Mouse (Mus musculus) layer of hippocampus, adult 9-10 months (tissue): ENCODE results near the gene Hist1h3a.
A peak's percentile ranks its signal among the peaks of the same experiment; 100 is the strongest.
"Not testable (repeated sequence)": the region's sequence is repeated elsewhere in the genome, so short reads cannot be mapped to it uniquely, and the experiment has no call there.

Source experiments
- DNase-seq: peaks from one replicate; pipeline ENCODE4 v3.0.0; 2022; ENCODE audit warnings: low spot score

Gene Hist1h3a

GRCm38 (mm10) chr13:23743215-23743614 lies 19.0 kb downstream of the Hist1h3a start:
- DNase-seq, result no peak

GRCm38 (mm10) chr13:23742007-23742406 lies 20.2 kb downstream of the Hist1h3a start:
- DNase-seq, result no peak

DNA sequence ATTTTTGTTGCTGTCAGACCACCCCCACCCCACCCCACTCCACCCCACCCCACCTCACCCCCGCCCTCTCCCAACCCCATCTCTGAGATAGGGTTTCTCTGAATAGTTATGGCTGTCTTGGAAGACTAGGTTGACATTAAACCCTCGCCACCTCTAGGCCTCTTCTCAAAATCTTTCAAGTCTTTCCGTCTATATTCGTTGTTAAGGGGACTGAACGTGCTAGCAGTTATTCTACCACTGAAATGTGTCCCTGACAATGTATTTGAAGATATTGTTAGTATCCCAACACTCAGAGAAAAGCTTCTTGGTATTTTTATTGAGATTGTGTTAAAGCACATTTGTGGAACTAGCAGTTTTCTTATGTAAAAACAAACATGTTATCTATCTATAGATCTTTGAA lies 21.3 kb downstream of the Hist1h3a start:
- no peak for DNase-seq

DNA sequence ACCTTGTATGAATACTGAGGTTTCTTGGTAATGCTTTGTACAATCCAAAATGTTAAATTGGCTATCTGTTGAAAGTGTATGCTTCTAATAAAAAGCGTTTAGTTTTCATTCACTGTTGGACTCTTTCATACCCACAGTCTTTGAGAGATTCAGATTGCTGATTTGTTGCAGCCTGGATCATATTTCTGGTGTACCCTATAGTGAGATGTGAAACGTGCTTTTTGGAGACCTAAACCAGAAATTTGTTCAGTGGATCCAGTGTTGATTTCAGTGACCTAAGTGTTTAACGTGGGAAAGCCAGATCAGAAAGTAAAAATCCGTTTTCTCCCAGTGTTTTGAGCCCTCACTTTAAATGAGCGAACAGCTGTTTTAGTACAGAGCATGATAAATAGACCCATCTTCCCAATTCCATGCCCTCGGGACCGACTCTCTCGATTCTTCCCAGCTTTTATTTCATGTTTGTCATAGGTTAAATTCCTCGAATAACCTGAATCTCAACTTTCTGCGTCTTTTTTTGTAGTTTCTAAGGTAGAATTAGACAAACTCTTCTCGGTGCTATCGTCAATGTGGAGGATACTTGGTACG lies 21.8 kb downstream of the Hist1h3a start:
- DNase-seq, result no peak

- DNase-seq, result no peak
Observed at GRCm38 (mm10) chr13:23739922-23740252, 22.3 kb downstream of the Hist1h3a start.

DNA sequence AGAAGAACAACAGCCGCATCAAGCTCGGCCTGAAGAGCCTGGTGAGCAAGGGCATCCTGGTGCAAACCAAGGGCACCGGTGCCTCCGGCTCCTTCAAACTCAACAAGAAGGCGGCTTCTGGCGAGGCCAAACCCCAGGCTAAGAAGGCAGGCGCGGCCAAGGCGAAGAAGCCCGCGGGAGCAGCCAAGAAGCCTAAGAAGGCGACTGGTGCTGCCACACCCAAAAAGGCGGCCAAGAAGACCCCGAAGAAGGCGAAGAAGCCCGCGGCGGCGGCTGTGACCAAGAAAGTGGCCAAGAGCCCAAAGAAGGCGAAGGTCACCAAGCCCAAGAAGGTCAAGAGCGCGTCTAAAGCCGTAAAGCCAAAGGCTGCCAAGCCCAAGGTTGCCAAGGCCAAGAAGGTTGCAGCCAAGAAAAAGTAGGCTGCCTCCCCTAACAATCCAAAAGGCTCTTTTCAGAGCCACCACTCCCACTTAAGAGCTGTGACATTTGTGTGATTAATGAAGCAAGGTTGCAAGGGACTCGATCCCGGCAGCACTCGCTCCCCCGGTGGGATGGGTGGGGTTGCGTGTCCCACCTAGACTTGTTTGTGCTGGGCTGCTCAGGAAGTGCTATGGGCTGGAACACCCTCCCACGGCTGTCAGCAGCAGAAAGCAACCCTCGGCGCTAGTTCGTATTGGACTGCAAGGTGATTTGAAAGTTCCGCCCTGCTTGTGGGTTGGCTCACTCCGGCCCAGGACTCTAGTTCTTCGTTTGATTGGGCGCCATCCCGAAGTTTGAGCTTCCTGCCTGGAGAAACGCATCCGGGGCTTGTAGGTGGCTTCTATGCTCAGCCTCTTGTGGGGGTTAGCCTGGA lies 22.9 kb downstream of the Hist1h3a start:
- DNase-seq, result peak; percentile 89

DNA sequence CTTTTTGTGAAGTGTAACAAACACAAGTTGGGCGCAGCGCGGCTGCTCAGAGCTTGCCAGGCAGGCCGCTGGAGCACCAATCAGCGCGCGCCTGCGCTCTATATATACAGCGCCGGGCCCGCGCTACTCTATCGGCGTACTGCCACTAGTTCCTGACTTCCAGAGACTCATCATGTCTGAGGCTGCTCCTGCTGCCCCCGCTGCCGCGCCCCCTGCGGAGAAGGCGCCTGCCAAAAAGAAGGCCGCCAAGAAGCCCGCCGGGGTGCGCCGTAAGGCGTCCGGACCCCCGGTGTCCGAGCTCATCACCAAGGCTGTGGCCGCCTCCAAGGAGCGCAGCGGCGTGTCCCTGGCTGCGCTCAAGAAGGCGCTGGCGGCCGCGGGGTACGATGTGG lies 23.5 kb downstream of the Hist1h3a start, which contains the start of gene Hist1h1c:
TSS of gene Hist1h1c (plus strand) at position 132 of the 392 bp plus-strand sequence.
- DNase-seq, result peak; percentile 69

GRCm38 (mm10) chr13:23738041-23738440 lies 24.1 kb downstream of the Hist1h3a start:
- DNase-seq, result no peak

GRCm38 (mm10) chr13:23737091-23737490 lies 25.1 kb downstream of the Hist1h3a start:
- DNase-seq, result no peak

- DNase-seq, result no peak
Observed at GRCm38 (mm10) chr13:23732156-23732804, 29.9 kb downstream of the Hist1h3a start.

DNA sequence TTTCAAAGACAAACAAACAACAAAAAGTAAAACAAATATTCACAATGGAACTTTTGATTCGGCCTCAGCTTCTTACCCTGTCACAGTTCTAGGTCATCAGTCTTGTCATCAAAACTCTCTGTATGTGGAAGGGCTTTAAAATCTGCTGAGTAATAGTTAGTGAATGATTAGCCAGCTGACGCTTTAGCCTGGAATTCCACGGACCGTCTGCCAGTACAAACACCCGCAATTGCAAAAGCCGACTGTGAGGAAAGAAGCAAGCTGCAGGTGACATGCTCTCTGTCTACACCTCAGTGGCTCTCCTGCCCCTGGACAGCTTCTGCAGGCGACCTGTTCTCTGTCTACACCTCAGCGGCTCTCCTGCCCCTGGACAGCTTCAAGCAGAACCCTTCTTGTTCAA lies 31.7 kb downstream of the Hist1h3a start:
- DNase-seq, result no peak

GRCm38 (mm10) chr13:23729706-23730105 lies 32.5 kb downstream of the Hist1h3a start:
- no peak for DNase-seq

- DNase-seq, result no peak
Observed at GRCm38 (mm10) chr13:23729192-23729525, 33.0 kb downstream of the Hist1h3a start.

DNA sequence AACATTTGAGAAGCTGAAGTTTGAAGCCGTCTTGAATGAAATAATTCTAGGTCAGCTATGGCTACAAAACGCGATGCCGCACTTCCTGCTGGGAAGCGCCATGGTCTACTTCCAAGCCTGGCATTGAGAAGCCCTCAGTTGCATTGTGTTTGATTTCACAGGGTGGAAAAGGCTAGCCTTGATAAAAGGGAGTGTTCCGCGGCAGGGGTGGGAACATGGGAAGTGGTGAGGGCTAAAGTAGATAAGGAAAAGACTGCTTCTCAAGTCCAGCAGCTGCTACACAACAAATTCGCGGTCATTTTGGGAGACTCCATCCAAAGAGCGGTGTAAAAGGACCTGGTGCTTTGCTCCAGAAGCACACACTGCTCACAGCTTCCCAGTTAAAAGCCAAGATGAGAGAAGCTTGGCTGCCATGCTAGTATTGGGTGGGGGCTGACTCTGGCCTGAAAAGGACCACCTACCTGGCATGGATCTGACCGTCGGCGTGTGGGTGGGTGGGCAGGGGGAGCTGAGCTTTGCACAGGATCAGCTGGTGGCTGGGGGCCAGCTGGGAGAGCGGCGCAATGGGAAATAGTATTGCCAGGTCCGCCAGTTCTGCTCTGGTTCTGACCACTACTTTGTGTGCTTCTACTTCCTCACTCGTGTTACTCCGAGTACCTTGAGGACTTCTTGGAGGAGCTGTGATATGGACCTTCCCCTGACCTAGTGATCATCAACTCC lies 33.6 kb downstream of the Hist1h3a start:
- DNase-seq, result no peak

GRCm38 (mm10) chr13:23725213-23725612 lies 37.0 kb downstream of the Hist1h3a start:
- DNase-seq, result no peak

DNA sequence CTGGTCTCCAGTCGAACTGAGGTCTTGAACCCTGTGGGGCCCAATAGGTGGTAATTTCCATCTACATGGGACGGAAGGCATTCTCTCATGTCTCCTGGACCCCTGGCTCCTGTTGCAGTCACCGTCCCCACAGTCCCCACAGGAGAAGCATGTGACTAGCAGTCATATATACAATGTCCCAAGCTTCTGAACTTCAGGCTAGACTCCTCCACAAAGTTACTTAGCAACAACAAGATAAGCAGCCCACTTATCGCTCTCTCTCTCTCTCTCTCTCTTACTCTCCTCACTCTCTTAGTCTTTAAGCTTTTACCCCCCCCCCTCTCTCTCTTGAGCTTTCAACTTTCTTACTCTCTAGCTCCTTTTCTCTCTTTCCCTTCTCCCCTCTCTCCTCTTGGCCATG lies 37.9 kb downstream of the Hist1h3a start:
- no peak for DNase-seq

- DNase-seq, result not testable (repeated sequence)
Observed at GRCm38 (mm10) chr13:23717593-23718245, 44.5 kb downstream of the Hist1h3a start.

- no peak for DNase-seq
Observed at GRCm38 (mm10) chr13:23717176-23717575, 45.0 kb downstream of the Hist1h3a start.

- DNase-seq, result no peak
Observed at GRCm38 (mm10) chr13:23716261-23717042, 45.7 kb downstream of the Hist1h3a start.
